Mouse (Mus musculus) urinary bladder, postnatal 0 days (tissue): ENCODE measurements around the gene Cldn34b3. TPM values are rescaled to one million over a fixed set of nuclear protein-coding genes. Genes with fewer than 3 reads are reported as not detected.

Experiments used
- polyA plus RNA-seq: library from polyadenylated mRNA; unstranded; fragments of >200 nt; fragmentation: Nextera tagmentation; extraction: Ambion mirVana; gene quantifications from 2 replicates; pipeline ENCODE4 v1.2.1, GENCODE M21; 2015

Cldn34b3 gene
- polyA plus RNA-seq, result not detected in 2 replicates

DNA sequence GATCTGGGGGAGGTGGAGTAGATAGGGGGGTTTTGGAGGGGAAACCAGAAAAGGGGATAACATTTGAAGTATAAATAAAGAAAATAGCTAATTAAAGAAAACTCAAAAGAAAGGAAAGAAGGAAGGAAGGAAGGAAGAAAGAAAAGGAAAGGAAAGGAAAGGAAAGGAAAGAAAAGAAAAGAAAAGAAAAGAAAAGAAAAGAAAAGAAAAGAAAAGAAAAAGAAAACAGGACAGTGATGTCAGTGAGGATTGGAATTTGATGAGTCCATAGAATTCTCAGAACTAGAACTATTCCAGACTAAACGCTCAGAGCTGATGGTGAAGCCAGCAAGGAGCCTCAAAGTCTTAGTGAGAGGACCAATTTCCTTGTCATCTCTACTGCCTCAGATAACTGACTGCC, at the start of gene Cldn34b3:
Cldn34b3 (plus strand) TSS at position 301 of the 400 bp plus-strand sequence.

Other genes with a start within 250 kb of the Cldn34b3 start
- not detected in 2 replicates for gene Cldn34b4, start 129.0 kb downstream of the Cldn34b3 start, polyA plus RNA-seq